Mouse (Mus musculus) lung, adult 2 months (tissue): ENCODE measurements around the gene Crip3.

Experiments used
- CTCF ChIP-seq: fragments of 200-500 bp; IDR thresholded peaks from 2 replicates; pipeline ENCODE4 v1.5.1; 2011; ENCODE audit warnings: mild to moderate bottlenecking, low read length, control low read depth; ENCODE audit not compliant: insufficient read depth
- POLR2A ChIP-seq: fragments of 200-500 bp; IDR thresholded peaks from 2 replicates; pipeline ENCODE4 v1.6.1; 2011; ENCODE audit warnings: low read depth, mild to moderate bottlenecking, control low read depth, low read length, borderline replicate concordance; ENCODE audit errors: extremely low read depth

GRCm38 (mm10) chr17:46455110-46455691 is 26.5 kb downstream of the Crip3 start:
- TF ChIP-seq CTCF (no peak), POLR2A (no peak)
